Mouse (Mus musculus): ENCODE measurements at regions not wholly inside any gene's neighbourhood (a gene's known extent, or its start where the extent isn't known, plus 50 kb on each side); places are given as distances from the start of the nearest gene placed in this dataset.

DNA sequence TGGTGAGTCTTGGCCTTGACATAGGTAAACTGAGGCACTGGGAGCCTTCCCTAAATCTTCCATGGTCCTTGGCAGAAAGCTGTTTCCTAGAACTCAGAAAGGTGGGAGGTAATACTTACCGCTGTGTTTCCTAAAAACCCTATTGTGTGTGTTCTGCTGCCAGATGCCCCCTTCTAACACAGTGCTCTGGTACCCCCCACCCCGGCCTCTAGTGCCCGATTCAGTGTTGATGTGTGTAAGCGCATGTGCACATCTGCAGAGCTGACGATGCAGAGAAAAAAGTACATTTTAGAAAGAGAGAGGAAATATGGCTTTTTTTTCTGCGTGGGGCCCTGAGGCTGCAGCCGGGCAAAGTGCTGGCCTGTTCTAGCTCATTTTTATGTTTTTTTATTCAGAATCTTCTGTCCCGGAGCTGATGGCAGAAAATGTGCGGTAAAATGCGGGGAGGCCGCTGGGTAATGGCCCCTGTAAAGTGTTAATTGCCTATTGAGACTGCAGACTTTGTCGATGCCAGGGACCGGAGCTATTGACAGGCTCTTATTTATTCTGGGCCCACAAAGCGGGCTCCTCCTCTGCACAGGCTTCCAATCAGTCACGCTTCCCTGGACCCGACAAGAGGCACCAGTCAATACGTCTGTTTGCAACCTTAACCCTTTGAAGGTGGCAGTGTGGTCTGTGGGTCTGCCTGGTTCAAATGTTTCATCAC, 208.0 kb downstream of the Dhx35 start:
- TF ChIP-seq CTCF (IDR thresholded peaks at IDR 0.05; ENCODE audit: extremely low read depth, insufficient read depth, low read length) (no peak), POLR2A (IDR thresholded peaks at IDR 0.05; ENCODE audit: extremely low read depth, insufficient read depth, low read length) (no peak)

Measured in cortical plate, adult 2 months (tissue).